28 mouse cellular contexts compared by ENCODE assay signal in the genomic region with DNA sequence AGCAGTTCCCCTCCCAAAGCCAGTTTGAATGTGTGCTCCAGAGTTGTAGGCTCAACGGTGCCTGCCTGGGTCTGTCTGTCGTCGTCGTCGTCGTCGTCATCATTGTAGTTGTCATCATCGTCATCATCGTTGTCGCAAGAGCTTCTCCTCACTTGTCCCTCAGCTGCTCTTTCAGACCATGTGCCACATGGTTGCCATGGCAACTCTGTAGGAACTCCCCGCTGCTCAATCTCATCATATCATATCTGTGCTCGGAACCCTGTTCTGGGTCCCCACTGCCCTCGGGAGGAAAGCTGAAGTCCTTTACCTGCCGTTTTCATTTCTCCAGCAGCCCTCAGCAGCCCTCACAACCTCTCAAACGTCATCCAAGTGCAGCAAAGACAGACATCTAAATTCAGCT.
DNase-seq lines count a peak whose midpoint lies in the region; ATAC-seq and TF ChIP-seq lines count a peak whose summit lies in the region.
"Had no signal": no experiment of that assay in that cellular context is flagged by ENCODE, and none has a peak within 500 bp of the region (broad histone marks: within the 10 kb centered on the region; RNA-seq: fewer than 3 reads in every experiment).

No protein-coding gene starts in this region.

- H3K9me3 ChIP-seq in forebrain, postnatal 0 days (ENCODE audit: low read length) = no peaks in the 10 kb centered on the region
- no peaks in the 10 kb centered on the region for H3K9me3 ChIP-seq in forebrain, embryonic 16.5 days (ENCODE audit: control insufficient read depth, low read length)
- H3K9me3 ChIP-seq in midbrain, embryonic 15.5 days = no peaks in the 10 kb centered on the region
- H3K9me3 ChIP-seq in midbrain, embryonic 11.5 days (ENCODE audit: control insufficient read depth, low read length) = no peaks in the 10 kb centered on the region
- H3K9me3 ChIP-seq in neural tube, embryonic 12.5 days = no peaks in the 10 kb centered on the region
- H3K9me3 ChIP-seq in embryonic facial prominence, embryonic 10.5 days = no peaks in the 10 kb centered on the region
- H3K9me3 ChIP-seq: embryonic facial prominence, embryonic 13.5 days; forebrain, embryonic 12.5 days; G1E; limb, embryonic 13.5 days; stomach, embryonic 15.5 days had no signal

- 67% methylated on average over 15 of the region's 15 CpGs for WGBS in forebrain, postnatal 0 days
- WGBS in forebrain, embryonic 16.5 days = 69% methylated on average over 15 of the region's 15 CpGs
- WGBS in midbrain, embryonic 15.5 days = 56% methylated on average over 15 of the region's 15 CpGs
- WGBS in midbrain, embryonic 11.5 days = 88% methylated on average over 15 of the region's 15 CpGs
- 83% methylated on average over 15 of the region's 15 CpGs for WGBS in neural tube, embryonic 12.5 days
- WGBS in embryonic facial prominence, embryonic 10.5 days = 90% methylated on average over 15 of the region's 15 CpGs

- H3K9ac ChIP-seq in forebrain, postnatal 0 days = no peak overlapping the region
- no peak overlapping the region for H3K9ac ChIP-seq in forebrain, embryonic 16.5 days (replicated peaks; ENCODE audit: low read depth, low read length)
- H3K9ac ChIP-seq in midbrain, embryonic 15.5 days = no peak overlapping the region
- no peak overlapping the region for H3K9ac ChIP-seq in midbrain, embryonic 11.5 days (ENCODE audit: low read length)
- no peak overlapping the region for H3K9ac ChIP-seq in neural tube, embryonic 12.5 days
- H3K9ac ChIP-seq: embryonic facial prominence, embryonic 13.5 days; forebrain, embryonic 12.5 days; limb, embryonic 13.5 days; stomach, embryonic 15.5 days had no signal

- H3K4me2 ChIP-seq in forebrain, postnatal 0 days (ENCODE audit: low read depth) = no peak overlapping the region
- no peak overlapping the region for H3K4me2 ChIP-seq in forebrain, embryonic 16.5 days (ENCODE audit: low read length)
- no peak overlapping the region for H3K4me2 ChIP-seq in midbrain, embryonic 15.5 days
- H3K4me2 ChIP-seq in midbrain, embryonic 11.5 days = no peak overlapping the region
- no peak overlapping the region for H3K4me2 ChIP-seq in neural tube, embryonic 12.5 days (replicated peaks)
- H3K4me2 ChIP-seq: embryonic facial prominence, embryonic 13.5 days; forebrain, embryonic 12.5 days; heart, embryonic 11.5 days; limb, embryonic 13.5 days; liver, embryonic 11.5 days; stomach, embryonic 15.5 days had no signal

- no peak overlapping the region for H3K27ac ChIP-seq in forebrain, postnatal 0 days (ENCODE audit: low read depth, low read length)
- no peak overlapping the region for H3K27ac ChIP-seq in forebrain, embryonic 16.5 days (ENCODE audit: low read length)
- 0 out of 2 replicates have a peak overlapping the region, but pooled peaks have one; percentile 27 for H3K27ac ChIP-seq in midbrain, embryonic 15.5 days
- H3K27ac ChIP-seq in midbrain, embryonic 11.5 days (ENCODE audit: low read depth, low read length) = no peak overlapping the region
- 0 out of 2 replicates have a peak overlapping the region, but pooled peaks have one; percentile 32 for H3K27ac ChIP-seq in neural tube, embryonic 12.5 days
- no peak overlapping the region for H3K27ac ChIP-seq in embryonic facial prominence, embryonic 10.5 days (replicated peaks)
- H3K27ac ChIP-seq: embryonic facial prominence, embryonic 13.5 days; forebrain, embryonic 12.5 days; limb, embryonic 13.5 days; stomach, embryonic 15.5 days had no signal

- ATAC-seq in forebrain, postnatal 0 days = no peak
- ATAC-seq in forebrain, embryonic 16.5 days = no peak
- ATAC-seq in midbrain, embryonic 15.5 days (replicated peaks) = no peak
- ATAC-seq in midbrain, embryonic 11.5 days (ENCODE audit: low FRiP score) = no peak
- no peak for ATAC-seq in neural tube, embryonic 12.5 days (ENCODE audit: low FRiP score, low read depth)

- TF ChIP-seq POLR2A in brain, embryonic 14.5 days (IDR thresholded peaks at IDR 0.05; ENCODE audit: borderline replicate concordance, extremely low read depth, insufficient read depth, insufficient read length, poor library complexity, severe bottlenecking) = no peak

- DNase-seq in forebrain, postnatal 0 days = peak; percentile 62
- DNase-seq in midbrain, embryonic 11.5 days (ENCODE audit: low spot score, missing footprints) = no peak
- DNase-seq in brain, embryonic 14.5 days (ENCODE audit: low read depth) = peak; percentile 60
- DNase-seq in embryo, embryonic 10.5 days (ENCODE audit: low spot score) = no peak
- no peak for DNase-seq in embryonic facial prominence, embryonic 10.5 days (ENCODE audit: low spot score)
- DNase-seq: adrenal gland, adult 8-10 months; cerebellum, adult 11 months; cerebellum, adult 9-10 months; cerebellum, postnatal 36 days; embryo, embryonic 11 days; gastrocnemius, postnatal 25 days; heart, adult 11 months; heart, postnatal 4 days; kidney, adult 18-20 months; kidney, postnatal 36 days; lung, postnatal 36 days; right cerebral cortex, postnatal 14 days had no signal

- no peaks in the 10 kb centered on the region for H3K27me3 ChIP-seq in forebrain, postnatal 0 days (ENCODE audit: insufficient read depth, low read length)
- H3K27me3 ChIP-seq in forebrain, embryonic 16.5 days (replicated peaks; ENCODE audit: control insufficient read depth, insufficient read depth, low read length) = no peaks in the 10 kb centered on the region
- no peaks in the 10 kb centered on the region for H3K27me3 ChIP-seq in midbrain, embryonic 15.5 days (replicated peaks)
- H3K27me3 ChIP-seq in midbrain, embryonic 11.5 days (ENCODE audit: control insufficient read depth, insufficient read depth, low read length) = no peaks in the 10 kb centered on the region
- H3K27me3 ChIP-seq in neural tube, embryonic 12.5 days (replicated peaks) = 0 out of 2 replicates have a peak, but pooled peaks cover 10% of the 10 kb centered on the region
- H3K27me3 ChIP-seq in embryonic facial prominence, embryonic 10.5 days (replicated peaks; ENCODE audit: low read depth, poor library complexity, severe bottlenecking) = no peaks in the 10 kb centered on the region
- H3K27me3 ChIP-seq: embryonic facial prominence, embryonic 13.5 days; limb, embryonic 13.5 days; stomach, embryonic 15.5 days had no signal

- no peak for TF ChIP-seq CTCF in forebrain, postnatal 0 days (IDR thresholded peaks at IDR 0.05; ENCODE audit: low read depth)
- no peak for TF ChIP-seq CTCF in brain, embryonic 14.5 days (IDR thresholded peaks at IDR 0.05; ENCODE audit: borderline replicate concordance, extremely low read depth, insufficient read depth, insufficient read length)

- no peaks in the 10 kb centered on the region for H3K36me3 ChIP-seq in forebrain, postnatal 0 days (ENCODE audit: insufficient read depth)
- no peaks in the 10 kb centered on the region for H3K36me3 ChIP-seq in forebrain, embryonic 16.5 days (ENCODE audit: control insufficient read depth, insufficient read depth)
- H3K36me3 ChIP-seq in midbrain, embryonic 15.5 days (replicated peaks) = no peaks in the 10 kb centered on the region
- no peaks in the 10 kb centered on the region for H3K36me3 ChIP-seq in midbrain, embryonic 11.5 days (ENCODE audit: control insufficient read depth, insufficient read depth, low read length)
- no peaks in the 10 kb centered on the region for H3K36me3 ChIP-seq in neural tube, embryonic 12.5 days
- no peaks in the 10 kb centered on the region for H3K36me3 ChIP-seq in embryonic facial prominence, embryonic 10.5 days (replicated peaks)
- H3K36me3 ChIP-seq: forebrain, embryonic 12.5 days; G1E; stomach, embryonic 15.5 days had no signal

- H3K4me1 ChIP-seq in forebrain, postnatal 0 days (ENCODE audit: insufficient read depth) = peaks cover 32% of the 10 kb centered on the region; the same call in 1 of the 2 replicates
- peaks cover 77% of the 10 kb centered on the region for H3K4me1 ChIP-seq in forebrain, embryonic 16.5 days (replicated peaks; ENCODE audit: control insufficient read depth, insufficient read depth, low read length)
- H3K4me1 ChIP-seq in midbrain, embryonic 15.5 days = peaks cover 68% of the 10 kb centered on the region
- H3K4me1 ChIP-seq in midbrain, embryonic 11.5 days (ENCODE audit: control insufficient read depth, insufficient read depth, low read length) = peaks cover 25% of the 10 kb centered on the region
- H3K4me1 ChIP-seq in neural tube, embryonic 12.5 days = peaks cover 62% of the 10 kb centered on the region
- H3K4me1 ChIP-seq in embryonic facial prominence, embryonic 10.5 days = peaks cover 47% of the 10 kb centered on the region

- no peak overlapping the region for H3K4me3 ChIP-seq in forebrain, postnatal 0 days (ENCODE audit: low read depth, low read length)
- no peak overlapping the region for H3K4me3 ChIP-seq in forebrain, embryonic 16.5 days (replicated peaks; ENCODE audit: low read length)
- no peak overlapping the region for H3K4me3 ChIP-seq in midbrain, embryonic 15.5 days
- H3K4me3 ChIP-seq in midbrain, embryonic 11.5 days (ENCODE audit: low read depth, low read length) = no peak overlapping the region
- no peak overlapping the region for H3K4me3 ChIP-seq in neural tube, embryonic 12.5 days
- H3K4me3 ChIP-seq in embryonic facial prominence, embryonic 10.5 days = no peak overlapping the region
- H3K4me3 ChIP-seq: embryonic facial prominence, embryonic 13.5 days; erythroblast, embryonic 14.5 days; forebrain, embryonic 12.5 days; limb, embryonic 13.5 days; stomach, embryonic 15.5 days had no signal

Comparison
In these comparisons a context has a peak if more than half of its experiments do, and no peak if none do; other contexts are left out.
1. H3K27ac ChIP-seq: peak in midbrain, embryonic 15.5 days (single experiment) and neural tube, embryonic 12.5 days (single experiment); none in forebrain, postnatal 0 days (single experiment), forebrain, embryonic 16.5 days (single experiment), midbrain, embryonic 11.5 days (single experiment) and embryonic facial prominence, embryonic 10.5 days (single experiment).
2. DNase-seq: peak in forebrain, postnatal 0 days (single experiment) and brain, embryonic 14.5 days (single experiment); none in midbrain, embryonic 11.5 days (single experiment), embryo, embryonic 10.5 days (single experiment) and embryonic facial prominence, embryonic 10.5 days (single experiment).